Mouse (Mus musculus) testis, adult 2 months (tissue): Measurements from ENCODE around the gene Tmc2. TPM values are rescaled to one million over a fixed set of nuclear protein-coding genes. Genes with fewer than 3 reads are reported as not detected.

Experiments
- H3K27ac ChIP-seq: fragments of 200-500 bp; 2 replicates; pipeline ENCODE4 v1.5.1; 2012; ENCODE audit warnings: low read depth, low read length; ENCODE audit not compliant: control insufficient read depth, insufficient read depth
- H3K27me3 ChIP-seq: fragments of 200-500 bp; 2 replicates; pipeline ENCODE4 v1.6.1; 2012; ENCODE audit warnings: mild to moderate bottlenecking, low read length, moderate library complexity; ENCODE audit not compliant: control insufficient read depth, insufficient read depth
- H3K36me3 ChIP-seq: fragments of 200-500 bp; 2 replicates; pipeline ENCODE4 v1.6.1; 2012; ENCODE audit warnings: mild to moderate bottlenecking, low read length; ENCODE audit not compliant: control insufficient read depth, insufficient read depth
- H3K4me1 ChIP-seq: fragments of 200-500 bp; 2 replicates; pipeline ENCODE4 v1.6.1; 2012; ENCODE audit warnings: low read length; ENCODE audit not compliant: control insufficient read depth, insufficient read depth
- H3K4me3 ChIP-seq: fragments of 200-500 bp; 2 replicates; pipeline ENCODE4 v1.5.1; 2012; ENCODE audit warnings: low read depth, mild to moderate bottlenecking, low read length, moderate library complexity, mixed read lengths; ENCODE audit not compliant: control insufficient read depth
- CTCF ChIP-seq: fragments of 200-500 bp; IDR thresholded peaks from 2 replicates; pipeline ENCODE4 v1.5.1; 2012; ENCODE audit warnings: low read depth, mild to moderate bottlenecking, inconsistent platforms, low read length, moderate library complexity; ENCODE audit not compliant: control insufficient read depth, insufficient read depth, insufficient replicate concordance
- POLR2A ChIP-seq: fragments of 200-500 bp; IDR thresholded peaks from 2 replicates; pipeline ENCODE4 v1.6.1; 2012; ENCODE audit warnings: low read depth, mild to moderate bottlenecking, inconsistent platforms, low read length, moderate library complexity; ENCODE audit not compliant: control insufficient read depth
- polyA plus RNA-seq: library from polyadenylated mRNA; depleted of rRNA; stranded (reverse); fragments of >200 nt; gene quantifications from 2 replicates; pipeline ENCODE4 v1.2.3, GENCODE M21; 2012

Tmc2 gene
- polyA plus RNA-seq, 1 experiment: 0.19 TPM

DNA sequence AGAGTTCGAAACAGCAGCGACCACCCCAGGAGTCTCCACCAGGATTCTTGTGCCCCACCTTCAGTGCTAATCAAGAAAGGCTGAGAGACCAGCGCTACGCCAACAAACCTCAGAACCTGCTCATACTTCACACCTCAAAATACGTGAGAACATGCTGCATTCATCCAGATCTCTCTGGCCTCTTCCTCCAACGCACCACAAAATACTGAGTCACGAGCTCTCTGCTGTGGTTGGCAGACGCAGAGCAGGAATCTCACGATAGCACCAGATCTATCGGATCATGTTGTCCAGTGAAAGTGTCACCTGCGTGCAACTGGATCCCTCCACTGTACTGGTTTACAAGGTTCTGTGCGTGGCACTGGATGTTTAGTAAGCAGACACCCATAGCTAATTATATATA lies 6.6 kb upstream of the Tmc2 start:
- TF ChIP-seq POLR2A: no peak
- TF ChIP-seq CTCF: no peak
- H3K27me3 ChIP-seq: no peaks in the 10 kb centered on the region
- H3K4me3 ChIP-seq: no peak overlapping the region
- H3K36me3 ChIP-seq: no peaks in the 10 kb centered on the region
- no peak overlapping the region for H3K27ac ChIP-seq
- H3K4me1 ChIP-seq: no peaks in the 10 kb centered on the region

DNA sequence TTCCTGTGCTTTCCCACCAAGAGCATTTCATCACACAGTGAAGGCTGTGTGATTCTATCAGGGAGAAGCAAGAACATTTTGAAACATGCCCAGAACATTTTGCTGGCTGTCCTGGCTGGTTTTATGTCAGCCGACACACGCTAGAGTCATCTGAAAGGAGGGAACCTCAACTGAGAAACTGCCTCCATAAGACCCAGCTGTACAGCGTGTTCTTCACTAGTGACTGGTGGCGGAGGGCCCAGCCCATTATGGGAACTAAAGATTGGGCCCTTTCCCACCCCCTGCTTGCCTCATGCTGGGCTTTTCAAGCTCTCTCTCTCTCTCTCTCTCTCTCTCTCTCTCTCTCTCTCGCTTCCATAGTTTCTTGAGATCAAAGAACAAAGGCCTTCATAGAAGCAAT lies 6.0 kb downstream of the Tmc2 start:
- Histone ChIP-seq H3K36me3 (no peaks in the 10 kb centered on the region), H3K4me3 (no peak overlapping the region), H3K4me1 (no peaks in the 10 kb centered on the region), H3K27ac (no peak overlapping the region), H3K27me3 (no peaks in the 10 kb centered on the region)
- TF ChIP-seq POLR2A: no peak
- no peak for TF ChIP-seq CTCF

DNA sequence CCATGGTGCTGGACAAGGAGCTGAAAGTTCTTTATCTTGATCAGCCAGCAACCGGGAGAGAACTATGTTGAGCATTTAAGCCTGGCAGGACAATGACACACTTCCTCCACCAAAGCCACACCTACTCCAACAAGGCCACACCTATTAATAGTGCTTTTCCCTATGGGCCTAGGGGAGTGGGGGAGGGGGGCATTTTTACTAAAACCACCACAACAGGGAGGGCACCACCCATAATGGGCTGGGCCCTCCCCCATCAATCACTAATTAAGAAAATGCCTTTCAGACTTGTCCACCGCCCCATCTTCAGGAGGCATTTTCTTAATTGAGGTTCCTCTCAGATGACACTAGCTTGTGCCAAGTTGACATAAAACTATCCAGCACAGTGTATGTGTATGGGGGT lies 12.4 kb downstream of the Tmc2 start:
- TF ChIP-seq CTCF: no peak
- TF ChIP-seq POLR2A: no peak
- Histone ChIP-seq H3K27ac (no peak overlapping the region), H3K36me3 (no peaks in the 10 kb centered on the region), H3K4me3 (no peak overlapping the region), H3K27me3 (no peaks in the 10 kb centered on the region), H3K4me1 (no peaks in the 10 kb centered on the region)

DNA sequence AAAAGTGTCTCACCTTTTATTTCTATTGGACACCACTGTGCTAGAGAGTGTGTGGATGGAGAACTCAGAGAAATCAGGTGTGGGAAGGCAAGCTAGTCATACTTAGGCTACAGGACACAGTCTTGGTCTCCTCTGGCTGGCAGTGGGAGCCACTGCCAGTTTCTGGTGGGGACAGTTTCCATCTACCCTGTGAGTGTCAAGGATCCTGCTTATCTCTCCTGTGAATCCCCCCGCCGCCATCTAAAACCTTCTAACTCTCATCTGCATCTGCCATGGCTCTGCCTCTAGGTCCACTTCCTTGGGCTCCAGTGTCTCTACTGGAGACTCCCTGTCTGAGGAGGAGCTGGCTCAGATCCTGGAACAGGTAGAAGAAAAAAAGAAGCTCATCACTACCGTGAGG lies 13.0 kb downstream of the Tmc2 start:
- H3K4me1 ChIP-seq: no peaks in the 10 kb centered on the region
- no peak overlapping the region for H3K4me3 ChIP-seq
- TF ChIP-seq CTCF (no peak), POLR2A (no peak)
- H3K27ac ChIP-seq: no peak overlapping the region
- H3K36me3 ChIP-seq: no peaks in the 10 kb centered on the region
- H3K27me3 ChIP-seq: no peaks in the 10 kb centered on the region

DNA sequence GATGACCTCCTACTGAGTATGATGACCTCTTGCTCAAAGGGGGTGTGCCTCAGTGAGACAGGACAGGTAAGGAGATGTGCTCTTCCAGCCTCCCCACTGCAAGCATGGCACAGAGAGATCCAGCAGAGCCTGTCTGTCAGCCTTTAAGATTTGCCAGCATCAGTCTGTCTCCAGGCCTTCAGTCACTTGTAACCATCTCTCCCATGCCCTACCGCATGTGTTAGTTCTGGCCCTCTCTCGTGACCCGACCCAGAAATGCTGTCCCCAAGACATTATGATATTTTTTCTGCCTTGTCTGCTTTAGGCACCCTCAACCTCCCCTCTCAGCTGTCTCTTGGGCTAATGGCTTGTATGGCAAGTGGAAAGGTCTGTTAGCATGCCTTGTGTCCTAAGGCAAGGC lies 14.6 kb downstream of the Tmc2 start:
- H3K4me3 ChIP-seq: no peak overlapping the region
- H3K4me1 ChIP-seq: no peaks in the 10 kb centered on the region
- H3K27ac ChIP-seq: no peak overlapping the region
- TF ChIP-seq CTCF: no peak
- TF ChIP-seq POLR2A: no peak
- no peaks in the 10 kb centered on the region for H3K36me3 ChIP-seq
- H3K27me3 ChIP-seq: no peaks in the 10 kb centered on the region

DNA sequence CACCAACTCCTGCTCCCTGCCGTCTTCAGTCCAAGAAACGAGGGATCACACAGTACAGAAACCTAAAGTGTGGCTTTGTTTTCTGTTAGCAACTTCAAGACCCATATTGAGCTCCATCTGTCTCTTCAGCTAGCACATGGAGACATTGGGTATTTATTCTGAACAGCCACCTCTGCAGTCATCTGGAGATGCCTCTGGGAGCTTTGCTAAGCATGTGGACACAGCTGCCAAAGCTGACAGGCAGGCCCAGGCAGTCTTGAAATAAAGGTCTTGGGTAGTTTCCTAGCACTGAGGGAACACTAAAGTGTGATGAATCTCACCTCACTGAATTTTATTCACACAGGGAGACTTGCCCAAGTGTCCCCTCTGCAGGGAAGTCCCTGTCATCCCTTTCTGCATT lies 16.6 kb downstream of the Tmc2 start:
- Histone ChIP-seq H3K27ac (no peak overlapping the region), H3K27me3 (no peaks in the 10 kb centered on the region), H3K4me3 (no peak overlapping the region), H3K36me3 (no peaks in the 10 kb centered on the region), H3K4me1 (no peaks in the 10 kb centered on the region)
- TF ChIP-seq POLR2A (no peak), CTCF (no peak)

DNA sequence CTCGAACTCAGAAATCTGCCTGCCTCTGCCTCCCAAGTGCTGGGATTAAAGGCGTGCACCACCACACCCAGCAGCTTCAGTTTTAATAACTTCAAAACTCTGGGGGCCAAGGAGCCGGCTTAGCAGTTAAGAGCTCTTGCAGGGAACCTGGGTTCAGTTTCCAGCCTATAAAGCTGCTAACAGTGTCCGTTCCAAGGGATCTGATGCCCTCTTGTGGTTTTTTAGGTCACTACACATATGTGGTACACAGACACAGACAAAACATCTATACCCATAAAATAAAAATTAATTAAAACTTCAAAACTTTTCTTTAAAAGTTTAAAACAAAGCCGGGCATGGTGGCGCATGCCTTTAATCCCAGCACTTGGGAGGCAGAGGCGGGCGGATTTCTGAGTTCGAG lies 51.9 kb downstream of the Tmc2 start:
- Histone ChIP-seq H3K4me3 (no peak overlapping the region), H3K27ac (no peak overlapping the region), H3K4me1 (no peaks in the 10 kb centered on the region), H3K36me3 (no peaks in the 10 kb centered on the region), H3K27me3 (no peaks in the 10 kb centered on the region)
- TF ChIP-seq CTCF (no peak), POLR2A (no peak)

DNA sequence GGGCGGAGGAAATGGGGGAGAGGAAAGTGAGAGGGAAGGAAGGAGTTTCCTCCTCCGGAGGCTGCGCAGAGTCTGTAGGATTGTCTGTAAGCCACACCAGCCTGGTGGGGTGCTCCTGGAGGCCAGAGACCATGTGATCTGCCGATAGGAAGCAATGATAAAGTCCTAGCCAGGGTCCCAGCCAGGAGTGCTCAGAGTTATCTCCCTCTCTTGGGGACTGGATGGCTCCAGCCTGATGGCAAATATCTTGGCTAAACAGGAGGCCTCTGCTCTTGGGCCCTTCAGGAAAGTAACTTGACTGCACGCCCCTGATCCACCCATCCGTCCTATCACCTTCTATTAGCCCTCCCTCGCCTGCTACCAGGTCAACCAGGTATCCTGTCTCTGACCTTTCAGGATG lies 53.2 kb downstream of the Tmc2 start:
- no peak for TF ChIP-seq CTCF
- no peak for TF ChIP-seq POLR2A
- Histone ChIP-seq H3K27me3 (no peaks in the 10 kb centered on the region), H3K4me1 (no peaks in the 10 kb centered on the region), H3K36me3 (no peaks in the 10 kb centered on the region), H3K4me3 (no peak overlapping the region), H3K27ac (no peak overlapping the region)
